Mouse (Mus musculus) heart, adult 2 months (tissue): ENCODE data around the gene Lhx4.

Source experiments
- CTCF ChIP-seq: fragments of 200-600 bp; IDR thresholded peaks from 2 replicates; pipeline ENCODE4 v1.8.1; 2022; ENCODE audit warnings: antibody characterized with exemption, mild to moderate bottlenecking, moderate library complexity
- POLR2A ChIP-seq: fragments of 200-500 bp; IDR thresholded peaks from 2 replicates; pipeline ENCODE4 v1.6.1; 2011; ENCODE audit warnings: mild to moderate bottlenecking, low read depth, low read length, control low read depth; ENCODE audit not compliant: insufficient read depth

DNA sequence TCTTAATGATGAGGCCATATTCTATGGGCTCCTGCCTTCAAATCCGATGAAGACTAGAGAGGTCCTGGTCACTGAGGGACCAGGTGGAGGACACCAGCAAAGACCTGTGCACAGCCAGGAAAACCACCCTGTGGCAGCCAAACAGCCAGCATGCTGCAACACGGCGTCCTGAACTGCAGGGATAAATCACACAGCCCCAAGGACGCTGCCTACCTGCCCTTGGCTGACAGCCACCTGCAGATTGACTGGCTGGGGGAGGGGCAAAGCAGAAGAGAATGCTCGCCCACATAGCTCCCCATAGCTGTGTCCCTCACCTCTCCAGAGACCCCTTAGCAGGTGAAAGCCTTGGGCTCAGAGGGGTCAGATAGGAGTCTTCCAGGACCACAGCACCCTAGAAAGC lies 31.5 kb downstream of the Lhx4 start:
- TF ChIP-seq CTCF = no peak
- TF ChIP-seq POLR2A = no peak
